Mouse (Mus musculus) stomach, postnatal 0 days (tissue): ENCODE data around the gene Sugt1. TPM values are rescaled to one million over a fixed set of nuclear protein-coding genes. Genes with fewer than 3 reads are reported as not detected.

Experiments used
- ATAC-seq: fragments of 200-750 bp; cut with Nextera tagmentation; 2 replicates; pipeline ENCODE4 v1.8.0; 2017; ENCODE audit not compliant: low FRiP score, low TSS enrichment
- DNase-seq: peaks from one replicate; pipeline ENCODE4 v3.0.0-alpha.2; 2016; ENCODE audit warnings: low spot score
- H3K27ac ChIP-seq: fragments of 300-500 bp; sonication (generic); replicated peaks from 2 replicates; pipeline ENCODE4 v1.5.1; 2014; ENCODE audit warnings: mild to moderate bottlenecking, control low read depth
- H3K27me3 ChIP-seq: fragments of 300-500 bp; sonication (generic); 2 replicates; pipeline ENCODE4 v1.6.1; 2014; ENCODE audit warnings: low read length; ENCODE audit not compliant: control insufficient read depth, insufficient read depth
- H3K36me3 ChIP-seq: fragments of 300-500 bp; sonication (generic); 2 replicates; pipeline ENCODE4 v1.6.1; 2014; ENCODE audit warnings: low read length, mixed read lengths; ENCODE audit not compliant: control insufficient read depth, insufficient read depth
- H3K4me1 ChIP-seq: fragments of 300-500 bp; sonication (generic); replicated peaks from 2 replicates; pipeline ENCODE4 v1.6.1; 2014; ENCODE audit warnings: antibody characterized with exemption; ENCODE audit not compliant: control insufficient read depth, insufficient read depth
- H3K4me2 ChIP-seq: fragments of 300-500 bp; sonication (generic); replicated peaks from 2 replicates; pipeline ENCODE4 v1.6.1; 2014; ENCODE audit warnings: low read depth, mild to moderate bottlenecking, control low read depth, moderate library complexity
- H3K4me3 ChIP-seq: fragments of 300-500 bp; sonication (generic); 2 replicates; pipeline ENCODE4 v1.5.1; 2014; ENCODE audit warnings: low read depth, low read length, control low read depth
- H3K9ac ChIP-seq: fragments of 300-500 bp; sonication (generic); 2 replicates; pipeline ENCODE4 v1.6.1; 2014; ENCODE audit warnings: mild to moderate bottlenecking, low read length, control low read depth, mixed read lengths
- H3K9me3 ChIP-seq: fragments of 300-500 bp; sonication (generic); 2 replicates; pipeline ENCODE4 v1.6.1; 2016; ENCODE audit warnings: low read length; ENCODE audit not compliant: control insufficient read depth
- CTCF ChIP-seq: IDR thresholded peaks from 2 replicates; pipeline ENCODE4 v1.5.1; 2016; ENCODE audit warnings: antibody characterized with exemption, low read depth, mild to moderate bottlenecking, moderate library complexity
- EP300 ChIP-seq: optimal IDR thresholded peaks from 2 replicates; pipeline ENCODE3; 2016; ENCODE audit warnings: antibody characterized with exemption
- WGBS: fragments of 180-500 bp; shearing (Covaris S2); extraction: QIAGEN DNeasy Blood & Tissue Kit; methylation state at CpG from one replicate; pipeline ENCODE4 v1.1.7; 2014; 5-methylcytosine and 5-hydroxymethylcytosine counted together
- polyA plus RNA-seq: library from polyadenylated mRNA; unstranded; fragments of >200 nt; fragmentation: Nextera tagmentation; extraction: Ambion mirVana; gene quantifications from 2 replicates; pipeline ENCODE4 v1.2.1, GENCODE M21; 2015

Sugt1 gene
- polyA plus RNA-seq, 1 experiment from 2014 or later = 73.7 TPM

DNA sequence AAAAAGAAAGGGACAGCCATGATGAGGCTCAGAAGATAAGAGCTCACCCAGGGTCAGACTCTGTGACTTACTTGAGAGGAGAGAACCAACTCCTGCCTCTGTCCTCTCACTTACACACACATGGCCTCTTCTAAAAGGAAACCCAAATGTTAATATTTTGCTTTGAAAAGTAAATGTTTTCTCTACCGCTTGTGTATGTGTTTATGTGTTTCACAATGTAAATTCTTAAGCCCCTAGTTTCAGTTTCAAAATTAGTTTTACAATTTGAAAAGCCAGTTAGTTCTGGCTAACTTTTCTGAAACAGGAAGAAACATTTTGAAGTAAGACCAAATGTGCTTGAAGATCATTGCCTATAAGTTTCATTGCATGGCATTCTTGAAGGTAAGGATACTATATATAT is 29.7 kb upstream of the Sugt1 start:
- Histone ChIP-seq H3K27me3 (no peaks in the 10 kb centered on the region), H3K27ac (peak overlapping the region; percentile 61), H3K9me3 (no peaks in the 10 kb centered on the region), H3K4me3 (no peak overlapping the region), H3K4me2 (no peak overlapping the region), H3K9ac (no peak overlapping the region), H3K4me1 (0 out of 2 replicates have a peak, but pooled peaks cover 2% of the 10 kb centered on the region), H3K36me3 (peaks cover 2% of the 10 kb centered on the region; the same call in 1 of the 2 replicates)
- WGBS = 47% methylated on average over 1 of the region's 1 CpGs
- TF ChIP-seq CTCF = no peak
- no peak for TF ChIP-seq EP300
- ATAC-seq = no peak
- no peak for DNase-seq

DNA sequence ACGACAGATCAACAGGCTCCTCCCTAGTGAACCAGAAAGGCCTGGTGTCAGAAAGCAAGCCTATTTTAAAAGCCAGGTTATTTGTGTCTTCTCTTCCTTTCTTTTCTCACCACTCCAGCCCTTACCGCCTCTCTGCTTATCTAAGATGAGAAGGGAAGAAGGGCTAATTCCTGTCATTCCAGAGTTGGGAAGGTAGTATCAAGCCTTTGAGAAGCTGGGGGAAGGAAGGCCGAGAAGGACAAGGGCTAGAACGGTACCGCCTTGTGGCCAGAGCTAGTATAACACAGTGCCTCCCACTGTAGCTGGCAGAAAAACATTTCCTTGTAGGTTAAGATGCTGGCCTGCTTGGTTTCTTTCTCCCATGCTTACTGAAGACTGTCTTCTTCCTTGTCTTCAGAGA is 24.7 kb upstream of the Sugt1 start:
- Histone ChIP-seq H3K27ac (no peak overlapping the region), H3K4me1 (no peaks in the 10 kb centered on the region), H3K4me3 (no peak overlapping the region), H3K27me3 (no peaks in the 10 kb centered on the region), H3K36me3 (peaks cover 2% of the 10 kb centered on the region; the same call in 1 of the 2 replicates), H3K9me3 (no peaks in the 10 kb centered on the region), H3K9ac (no peak overlapping the region), H3K4me2 (no peak overlapping the region)
- TF ChIP-seq EP300 (no peak), CTCF (peak; percentile 86)
- ATAC-seq (peak; percentile 78), DNase-seq (peak; percentile 78)
- WGBS = 18% methylated on average over 5 of the region's 5 CpGs

DNA sequence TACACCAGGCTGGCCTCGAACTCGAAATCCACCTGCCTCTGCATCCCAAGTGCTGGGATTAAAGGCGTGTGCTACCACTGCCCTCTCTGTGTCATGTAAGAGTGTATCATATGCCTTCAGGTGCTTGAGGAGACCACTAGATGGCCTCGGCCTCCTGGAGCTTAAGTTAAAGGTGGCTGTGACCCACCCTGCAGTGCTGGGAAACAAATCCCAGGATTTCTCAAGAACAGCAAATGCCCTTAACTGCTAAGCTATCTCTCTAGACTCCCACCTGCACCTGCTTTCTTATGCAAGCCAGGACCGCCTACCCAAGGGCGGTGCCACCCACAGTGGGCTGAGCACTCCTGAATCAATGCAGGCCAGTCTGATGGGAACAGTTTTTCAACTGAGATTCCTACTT is 22.7 kb upstream of the Sugt1 start:
- DNase-seq (no peak), ATAC-seq (no peak)
- 69% methylated on average over 6 of the region's 6 CpGs for WGBS
- Histone ChIP-seq H3K27me3 (no peaks in the 10 kb centered on the region), H3K4me1 (no peaks in the 10 kb centered on the region), H3K36me3 (peaks cover 9% of the 10 kb centered on the region; the same call in 1 of the 2 replicates), H3K4me3 (no peak overlapping the region), H3K4me2 (no peak overlapping the region), H3K9me3 (no peaks in the 10 kb centered on the region), H3K27ac (no peak overlapping the region), H3K9ac (no peak overlapping the region)
- no peak for TF ChIP-seq EP300
- TF ChIP-seq CTCF = peak; percentile 56

DNA sequence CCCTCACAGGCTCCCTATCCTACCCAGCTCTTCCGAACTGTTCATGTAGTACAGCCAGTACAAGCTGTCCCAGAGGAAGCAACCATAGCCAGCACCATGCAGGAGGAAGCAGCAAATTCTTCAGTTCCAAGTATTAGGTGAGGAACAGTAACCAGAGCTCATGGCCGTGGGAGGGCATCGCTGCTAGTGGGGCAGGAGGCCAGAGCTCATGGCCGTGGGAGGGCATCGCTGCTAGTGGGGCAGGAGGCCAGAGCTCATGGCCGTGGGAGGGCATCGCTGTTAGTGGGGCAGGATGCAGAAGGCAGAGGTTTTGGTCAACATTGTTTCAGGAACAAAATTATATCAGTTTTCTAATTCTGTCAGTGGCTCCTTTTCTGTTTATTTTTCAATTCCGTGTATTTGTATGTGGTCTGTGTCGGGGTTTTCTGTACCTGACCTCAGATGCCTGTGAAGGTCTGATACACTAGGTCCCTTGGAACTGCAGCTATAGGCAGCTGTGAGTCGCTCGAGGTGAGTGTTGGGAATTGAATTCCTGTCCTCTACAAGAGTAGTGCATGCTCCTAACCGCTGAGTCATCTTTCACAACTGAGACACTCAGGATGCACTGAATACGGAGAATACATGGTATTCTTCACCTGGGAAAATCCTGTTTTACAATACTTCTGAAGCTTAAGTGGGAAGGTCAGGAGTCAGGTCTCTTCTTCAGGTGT is 13.9 kb upstream of the Sugt1 start:
- DNase-seq = no peak
- Histone ChIP-seq H3K27ac (no peak overlapping the region), H3K9me3 (no peaks in the 10 kb centered on the region), H3K36me3 (peaks cover 14% of the 10 kb centered on the region; the same call in 1 of the 2 replicates), H3K9ac (no peak overlapping the region), H3K4me3 (no peak overlapping the region), H3K27me3 (no peaks in the 10 kb centered on the region), H3K4me1 (no peaks in the 10 kb centered on the region), H3K4me2 (no peak overlapping the region)
- TF ChIP-seq EP300 (no peak), CTCF (no peak)
- WGBS = 91% methylated on average over 13 of the region's 13 CpGs
- ATAC-seq = no peak

DNA sequence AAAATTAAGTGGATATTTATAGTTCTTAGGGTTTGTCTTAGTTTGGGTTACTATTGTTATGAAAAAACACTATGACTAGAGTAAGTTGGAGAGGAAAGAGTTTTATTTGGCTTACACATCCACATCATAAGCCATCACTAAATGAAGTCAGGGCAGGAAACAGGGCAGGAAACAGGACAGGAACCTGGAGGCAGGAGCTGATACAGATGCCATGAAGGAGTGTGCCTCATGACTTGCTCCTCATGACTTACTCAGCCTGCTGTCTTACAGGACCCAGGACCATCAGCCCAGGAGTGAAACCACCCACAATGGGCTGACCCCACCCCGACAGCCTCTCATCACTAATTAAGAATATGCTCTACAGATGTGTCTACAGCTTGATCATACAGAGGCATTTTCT is 13.1 kb upstream of the Sugt1 start:
- 95% methylated on average over 1 of the region's 1 CpGs for WGBS
- ATAC-seq = no peak
- peaks cover 12% of the 10 kb centered on the region; the same call in 1 of the 2 replicates for H3K36me3 ChIP-seq

DNA sequence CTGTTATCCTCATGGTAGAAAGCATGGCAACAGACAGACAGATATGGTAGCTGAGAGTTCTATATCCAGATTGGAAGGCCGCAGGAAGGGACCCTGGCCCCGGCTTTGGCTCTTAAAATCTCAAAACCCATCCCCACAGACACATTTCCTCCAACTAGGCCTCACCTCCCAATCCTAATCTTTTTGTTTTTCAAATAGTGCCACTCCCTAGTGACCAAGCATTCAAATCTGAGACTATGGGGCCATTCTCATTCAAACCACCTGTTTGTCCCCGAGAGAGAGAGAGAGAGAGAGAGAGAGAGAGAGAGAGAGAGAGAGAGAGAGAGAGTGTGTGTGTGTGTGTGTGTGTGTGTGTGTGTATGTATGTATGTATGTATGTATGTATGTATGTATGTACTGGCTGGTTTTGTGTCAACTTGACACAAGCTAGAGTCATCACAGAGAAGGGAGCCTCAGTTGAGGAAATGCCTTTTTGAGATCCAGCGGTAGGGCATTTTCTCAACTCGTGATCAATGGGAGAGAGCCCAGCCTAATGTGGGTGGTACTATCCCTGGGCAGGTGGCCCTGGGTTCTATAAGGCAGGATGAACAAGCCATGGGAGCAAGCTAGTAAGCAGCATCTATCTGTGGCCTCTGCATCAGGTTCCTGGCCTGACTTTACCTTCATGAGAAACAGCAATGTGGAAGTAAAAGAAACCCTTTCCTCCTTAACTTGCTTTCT is 3.8 kb upstream of the Sugt1 start:
- Histone ChIP-seq H3K9ac (no peak overlapping the region), H3K4me1 (peaks cover 2% of the 10 kb centered on the region; the same call in 1 of the 2 replicates), H3K9me3 (no peaks in the 10 kb centered on the region), H3K27ac (no peak overlapping the region), H3K27me3 (no peaks in the 10 kb centered on the region), H3K36me3 (0 out of 2 replicates have a peak, but pooled peaks cover 4% of the 10 kb centered on the region), H3K4me2 (no peak overlapping the region), H3K4me3 (no peak overlapping the region)
- ATAC-seq = no peak
- 89% methylated on average over 5 of the region's 5 CpGs for whole genome bisulfite sequencing
- no peak for TF ChIP-seq EP300
- TF ChIP-seq CTCF = no peak
- DNase-seq = no peak

More for the DNA sequence above, 13.1 kb upstream of the Sugt1 start:
- DNase-seq = no peak
- Histone ChIP-seq H3K27me3 (no peaks in the 10 kb centered on the region), H3K4me1 (no peaks in the 10 kb centered on the region), H3K4me2 (no peak overlapping the region), H3K27ac (no peak overlapping the region), H3K9me3 (no peaks in the 10 kb centered on the region), H3K9ac (no peak overlapping the region), H3K4me3 (no peak overlapping the region)
- no peak for TF ChIP-seq EP300
